ENCODE assay signal across 14 mouse cellular contexts in the genomic region with DNA sequence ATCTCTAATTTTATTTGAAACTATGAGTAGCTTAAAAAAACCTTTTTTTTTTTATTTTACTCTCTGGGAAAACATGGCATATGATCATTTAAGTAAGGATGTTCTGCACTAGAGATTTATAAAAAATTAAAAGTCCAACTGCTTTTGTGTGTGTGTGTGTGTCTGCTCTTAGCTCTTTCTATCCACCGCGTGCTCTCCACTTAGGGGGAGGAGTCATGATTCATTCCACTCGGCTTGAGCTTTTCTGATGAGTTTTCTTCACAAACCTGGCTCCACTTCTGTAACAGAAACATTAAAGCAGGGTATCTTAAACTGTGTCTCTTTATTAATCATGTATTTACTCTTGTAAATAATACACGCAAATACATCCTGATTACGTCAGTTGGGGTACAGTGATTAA.
DNase-seq lines count a peak whose midpoint lies in the region; ATAC-seq lines count a peak whose summit lies in the region.
"Had no signal": no experiment of that assay in that cellular context is flagged by ENCODE, and none has a peak within 500 bp of the region (broad histone marks: within the 10 kb centered on the region; RNA-seq: fewer than 3 reads in every experiment).

No protein-coding gene starts in this region.

- H3K9ac ChIP-seq in neural tube, embryonic 11.5 days (ENCODE audit: low read length), result no peak overlapping the region
- H3K9ac ChIP-seq in neural tube, embryonic 15.5 days (replicated peaks), result no peak overlapping the region
- no peak overlapping the region for H3K9ac ChIP-seq in forebrain, embryonic 14.5 days (ENCODE audit: low read length)
- H3K9ac ChIP-seq in hindbrain, embryonic 15.5 days, result no peak overlapping the region
- H3K9ac ChIP-seq: liver, embryonic 14.5 days had no signal

- H3K4me2 ChIP-seq in neural tube, embryonic 11.5 days (ENCODE audit: low read depth), result no peak overlapping the region
- H3K4me2 ChIP-seq in neural tube, embryonic 15.5 days, result no peak overlapping the region
- peak overlapping the region; percentile 24 for H3K4me2 ChIP-seq in forebrain, embryonic 14.5 days (ENCODE audit: low read length)
- H3K4me2 ChIP-seq in hindbrain, embryonic 15.5 days, result peak overlapping the region; percentile 17; the same call in 1 of the 2 replicates

- H3K27me3 ChIP-seq in neural tube, embryonic 11.5 days (ENCODE audit: control insufficient read depth, insufficient read depth, low read length), result no peaks in the 10 kb centered on the region
- H3K27me3 ChIP-seq in neural tube, embryonic 15.5 days (replicated peaks), result no peaks in the 10 kb centered on the region
- H3K27me3 ChIP-seq in forebrain, embryonic 14.5 days (replicated peaks; ENCODE audit: control insufficient read depth, insufficient read depth, low read length), result no peaks in the 10 kb centered on the region
- no peaks in the 10 kb centered on the region for H3K27me3 ChIP-seq in hindbrain, embryonic 15.5 days

- ATAC-seq in neural tube, embryonic 11.5 days (ENCODE audit: insufficient read depth, low FRiP score, low TSS enrichment), result peak; percentile 46; the same call in 1 of the 2 replicates
- no peak for ATAC-seq in neural tube, embryonic 15.5 days (ENCODE audit: low FRiP score)
- ATAC-seq in forebrain, embryonic 14.5 days, result peak; percentile 37; the same call in 1 of the 2 replicates
- ATAC-seq in hindbrain, embryonic 15.5 days (ENCODE audit: low FRiP score, low read depth), result no peak

- H3K4me3 ChIP-seq in neural tube, embryonic 11.5 days (ENCODE audit: low read depth, low read length), result no peak overlapping the region
- H3K4me3 ChIP-seq in neural tube, embryonic 15.5 days (replicated peaks), result no peak overlapping the region
- H3K4me3 ChIP-seq in forebrain, embryonic 14.5 days (ENCODE audit: low read depth, low read length), result no peak overlapping the region
- H3K4me3 ChIP-seq in hindbrain, embryonic 15.5 days, result no peak overlapping the region
- H3K4me3 ChIP-seq: heart, embryonic 10.5 days had no signal

- 70% methylated on average over 5 of the region's 5 CpGs for WGBS in neural tube, embryonic 11.5 days
- WGBS in neural tube, embryonic 15.5 days, result 34% methylated on average over 5 of the region's 5 CpGs
- WGBS in forebrain, embryonic 14.5 days, result 10% methylated on average over 5 of the region's 5 CpGs
- WGBS in hindbrain, embryonic 15.5 days, result 39% methylated on average over 5 of the region's 5 CpGs

- H3K4me1 ChIP-seq in neural tube, embryonic 11.5 days (ENCODE audit: control insufficient read depth, insufficient read depth, low read length), result no peaks in the 10 kb centered on the region
- no peaks in the 10 kb centered on the region for H3K4me1 ChIP-seq in neural tube, embryonic 15.5 days
- no peaks in the 10 kb centered on the region for H3K4me1 ChIP-seq in forebrain, embryonic 14.5 days (ENCODE audit: control insufficient read depth, insufficient read depth, low read length)
- no peaks in the 10 kb centered on the region for H3K4me1 ChIP-seq in hindbrain, embryonic 15.5 days (replicated peaks)
- H3K4me1 ChIP-seq: heart, embryonic 10.5 days had no signal

- H3K36me3 ChIP-seq in neural tube, embryonic 11.5 days (ENCODE audit: control insufficient read depth, insufficient read depth, low read length), result no peaks in the 10 kb centered on the region
- no peaks in the 10 kb centered on the region for H3K36me3 ChIP-seq in neural tube, embryonic 15.5 days
- no peaks in the 10 kb centered on the region for H3K36me3 ChIP-seq in forebrain, embryonic 14.5 days (ENCODE audit: control insufficient read depth, insufficient read depth, low read length)
- H3K36me3 ChIP-seq in hindbrain, embryonic 15.5 days, result no peaks in the 10 kb centered on the region
- H3K36me3 ChIP-seq: heart, embryonic 10.5 days had no signal

- no peak overlapping the region for H3K27ac ChIP-seq in neural tube, embryonic 11.5 days (ENCODE audit: low read depth, low read length)
- H3K27ac ChIP-seq in neural tube, embryonic 15.5 days (replicated peaks), result no peak overlapping the region
- no peak overlapping the region for H3K27ac ChIP-seq in forebrain, embryonic 14.5 days (ENCODE audit: low read depth, low read length)
- H3K27ac ChIP-seq in hindbrain, embryonic 15.5 days (replicated peaks), result no peak overlapping the region
- H3K27ac ChIP-seq: heart, embryonic 10.5 days; liver, embryonic 14.5 days; stomach, postnatal 0 days had no signal

- DNase-seq in neural tube, embryonic 11.5 days (ENCODE audit: low spot score), result no peak
- peak; percentile 45 for DNase-seq in forebrain, embryonic 14.5 days (ENCODE audit: low spot score)
- DNase-seq in thymus, postnatal 4 days, result no peak
- no peak for DNase-seq in lung, adult 18-20 months
- no peak for DNase-seq in testis, postnatal 14 days (ENCODE audit: low spot score)
- DNase-seq: adrenal gland, adult 8-10 months; cerebellum, adult 9-10 months; kidney, adult 11 months; right cerebral cortex, postnatal 4 days had no signal

- no peaks in the 10 kb centered on the region for H3K9me3 ChIP-seq in neural tube, embryonic 11.5 days (ENCODE audit: control insufficient read depth, low read length)
- no peaks in the 10 kb centered on the region for H3K9me3 ChIP-seq in neural tube, embryonic 15.5 days (replicated peaks)
- no peaks in the 10 kb centered on the region for H3K9me3 ChIP-seq in forebrain, embryonic 14.5 days (replicated peaks; ENCODE audit: control insufficient read depth, low read length)
- H3K9me3 ChIP-seq in hindbrain, embryonic 15.5 days, result no peaks in the 10 kb centered on the region
- H3K9me3 ChIP-seq: heart, embryonic 10.5 days had no signal

Comparison
In these comparisons a context has a peak if more than half of its experiments do, and no peak if none do; other contexts are left out.
1. ATAC-seq: peak in neural tube, embryonic 11.5 days (single experiment) and forebrain, embryonic 14.5 days (single experiment); none in neural tube, embryonic 15.5 days (single experiment) and hindbrain, embryonic 15.5 days (single experiment).
2. H3K4me2 ChIP-seq: peak in forebrain, embryonic 14.5 days (single experiment) and hindbrain, embryonic 15.5 days (single experiment); none in neural tube, embryonic 11.5 days (single experiment) and neural tube, embryonic 15.5 days (single experiment).